Mouse (Mus musculus) thymus, postnatal 36 days (tissue): ENCODE data around the gene Zfp324.
A peak's percentile ranks its signal among the peaks of the same experiment; 100 is the strongest.

ENCODE experiments used
- DNase-seq, 2 experiments: peaks; one replicate each; pipeline ENCODE4 v3.0.0; 2022; ENCODE audit warnings: mixed read lengths in 2 of 2

Zfp324 gene

DNA sequence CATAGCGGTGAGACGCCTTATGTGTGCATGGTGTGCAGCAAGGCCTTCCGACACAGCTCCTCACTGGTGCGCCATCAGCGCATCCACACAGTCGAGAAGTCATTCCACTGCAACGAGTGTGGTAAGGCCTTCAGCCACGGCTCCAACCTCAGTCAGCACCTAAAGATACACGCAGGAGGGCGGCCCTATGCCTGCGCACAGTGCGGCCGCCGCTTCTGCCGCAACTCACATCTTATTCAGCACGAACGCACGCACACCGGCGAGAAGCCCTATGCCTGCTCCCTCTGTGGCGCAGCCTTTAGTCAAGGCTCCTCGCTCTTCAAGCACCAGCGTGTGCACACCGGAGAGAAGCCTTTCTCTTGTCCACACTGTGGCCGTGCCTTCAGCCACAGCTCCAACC, 5.3 kb downstream of the Zfp324 start:
- no peak for DNase-seq

- peak; percentile 96 to 99 for DNase-seq
Measured at GRCm38 (mm10) chr7:12977682-12978389, 12.2 kb downstream of the Zfp324 start, which contains the start of gene Zfp446. Gene Zfp446 (plus strand): TSS chr7:12977848.

DNA sequence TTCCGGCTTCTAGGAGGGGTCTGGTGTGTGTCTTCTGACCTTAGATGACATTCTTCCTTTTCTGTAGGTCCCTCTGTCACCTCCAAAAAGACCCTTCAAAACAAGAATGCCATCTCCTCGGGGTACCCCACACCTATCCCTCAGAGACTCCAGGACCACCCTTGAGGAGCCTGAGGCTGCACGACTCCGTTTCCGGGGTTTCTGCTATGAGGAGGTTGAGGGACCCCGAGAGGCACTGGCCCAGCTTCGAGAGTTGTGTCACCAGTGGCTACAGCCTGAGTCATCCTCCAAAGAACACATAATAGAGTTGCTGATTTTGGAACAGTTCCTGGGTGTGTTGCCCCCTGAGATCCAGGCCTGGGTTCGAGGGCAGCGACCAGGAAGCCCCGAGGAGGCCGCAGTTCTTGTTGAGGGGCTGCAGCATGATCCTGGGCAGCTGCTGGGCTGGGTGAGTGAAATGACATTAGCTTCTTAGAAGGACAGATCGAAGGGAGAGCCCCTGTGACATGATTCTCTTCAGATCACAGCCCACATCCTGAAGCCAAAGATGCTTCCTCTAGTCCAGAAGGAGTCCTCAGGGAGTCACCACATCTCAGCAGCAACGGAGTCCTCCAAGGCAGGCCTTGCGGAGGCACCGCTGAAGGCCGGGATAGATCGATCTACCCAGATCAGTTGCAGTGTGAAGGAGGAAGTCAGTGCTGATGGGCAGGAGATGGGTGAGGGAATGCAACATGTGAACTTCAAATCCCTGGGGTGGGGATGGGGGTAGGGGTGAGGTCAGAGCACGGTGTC, 13.5 kb downstream of the Zfp324 start:
- DNase-seq = peak in 1 of 2 experiments; percentile 28

GRCm38 (mm10) chr7:12979776-12980175, 14.1 kb downstream of the Zfp324 start:
- no peak for DNase-seq

GRCm38 (mm10) chr7:12980291-12980690, 14.7 kb downstream of the Zfp324 start:
- no peak for DNase-seq

GRCm38 (mm10) chr7:12985724-12986123, 20.1 kb downstream of the Zfp324 start:
- no peak for DNase-seq

DNA sequence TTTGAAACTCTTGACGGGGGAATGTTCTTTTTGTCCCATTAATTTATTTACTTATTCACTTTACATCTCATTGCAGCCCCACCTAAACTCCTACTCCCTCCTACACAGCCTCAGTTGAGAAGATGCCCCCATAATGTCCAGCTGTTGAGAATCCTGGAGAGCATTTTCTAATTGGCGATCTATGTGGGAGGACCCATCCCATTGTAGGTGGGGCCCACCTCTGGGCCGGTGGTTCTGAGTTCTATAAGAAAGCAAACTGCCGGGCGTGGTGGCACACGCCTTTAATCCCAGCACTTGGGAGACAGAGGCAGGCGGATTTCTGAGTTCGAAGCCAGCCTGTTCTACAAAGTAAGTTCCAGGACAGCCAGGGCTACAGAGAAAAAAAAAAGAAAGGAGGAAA, 21.3 kb downstream of the Zfp324 start:
- DNase-seq = no peak

DNA sequence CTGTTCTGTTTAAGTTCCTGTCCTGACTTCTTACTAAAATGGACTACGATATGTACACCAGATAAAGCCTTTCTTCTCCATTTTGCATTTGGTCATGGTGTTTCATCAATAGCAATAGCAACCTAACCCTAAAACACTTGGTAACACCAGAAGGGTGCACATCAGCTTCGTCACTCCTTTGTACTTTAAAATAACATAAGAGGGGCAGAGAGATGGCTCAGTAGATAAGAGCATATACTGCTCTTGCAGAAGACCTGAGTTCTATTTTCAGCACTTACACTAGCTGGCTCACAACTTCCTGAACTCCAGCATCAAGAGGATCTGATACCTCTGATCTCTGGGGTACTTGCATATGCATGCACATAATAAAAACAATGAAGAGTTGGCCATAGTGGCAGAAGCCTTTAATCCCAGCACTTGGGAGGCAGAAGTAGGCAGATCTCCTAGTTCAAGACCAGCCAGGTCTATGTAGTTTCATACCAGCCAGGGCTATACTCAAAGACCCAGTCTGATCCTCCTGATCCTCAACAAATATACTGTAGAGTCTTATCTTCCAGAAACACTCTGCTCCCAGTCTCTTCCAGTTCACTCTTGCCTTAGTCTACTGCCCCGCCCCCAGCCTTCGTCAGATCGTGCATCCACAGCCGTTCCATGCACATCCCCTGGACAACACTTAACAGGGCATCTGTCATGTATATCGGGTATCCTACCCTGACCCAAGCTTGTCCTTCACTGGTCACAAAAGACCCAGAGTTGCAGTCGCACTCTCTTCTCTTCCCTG, 22.0 kb downstream of the Zfp324 start:
- DNase-seq = no peak

- peak in 1 of 2 experiments; percentile 45 for DNase-seq
Measured at GRCm38 (mm10) chr7:12992222-12992621, 26.6 kb downstream of the Zfp324 start.

DNA sequence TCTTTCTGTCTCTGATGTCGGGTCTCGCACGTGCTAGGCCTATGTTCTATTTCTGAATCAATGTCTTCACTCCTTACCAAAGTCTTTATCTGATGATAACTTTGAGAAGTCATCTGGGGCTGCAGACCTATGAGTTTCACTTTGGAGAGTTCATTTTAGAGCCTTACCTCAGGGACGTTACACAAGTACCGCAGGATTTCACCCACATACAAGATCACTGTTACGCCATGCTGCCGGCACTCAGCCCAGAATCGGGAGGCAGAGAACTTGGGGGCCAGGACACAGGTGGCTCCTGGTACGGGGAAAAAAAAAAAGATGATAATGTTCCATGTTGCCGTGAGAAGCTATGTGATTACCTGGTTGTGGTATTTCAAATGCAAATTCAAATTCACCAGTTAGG, 27.5 kb downstream of the Zfp324 start:
- DNase-seq = no peak

DNA sequence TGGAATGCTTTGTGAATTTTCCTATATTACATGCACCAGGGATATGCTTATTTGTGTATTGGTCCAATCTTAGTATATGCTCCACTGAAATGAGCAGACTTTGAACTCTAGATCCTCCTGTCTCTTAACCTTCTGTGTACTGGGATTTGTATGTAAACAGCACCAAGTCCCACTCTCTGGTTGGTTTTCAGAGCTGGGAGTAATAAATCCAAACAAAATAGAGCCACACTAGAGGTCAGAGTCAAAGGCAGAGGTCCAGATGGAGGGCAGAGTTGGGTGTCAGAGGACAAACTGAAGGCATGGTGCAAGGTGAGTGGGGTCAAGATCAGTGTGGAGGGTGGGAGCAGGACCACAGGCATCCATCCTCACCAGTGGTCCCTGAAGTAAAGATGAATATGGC, 30.2 kb downstream of the Zfp324 start:
- no peak for DNase-seq

GRCm38 (mm10) chr7:12997230-12997629, 31.6 kb downstream of the Zfp324 start:
- DNase-seq = no peak

GRCm38 (mm10) chr7:12998053-12998452, 32.4 kb downstream of the Zfp324 start, which contains the start of gene Slc27a5:
Gene Slc27a5 (minus strand): TSS chr7:12998192.
- no peak for DNase-seq

DNA sequence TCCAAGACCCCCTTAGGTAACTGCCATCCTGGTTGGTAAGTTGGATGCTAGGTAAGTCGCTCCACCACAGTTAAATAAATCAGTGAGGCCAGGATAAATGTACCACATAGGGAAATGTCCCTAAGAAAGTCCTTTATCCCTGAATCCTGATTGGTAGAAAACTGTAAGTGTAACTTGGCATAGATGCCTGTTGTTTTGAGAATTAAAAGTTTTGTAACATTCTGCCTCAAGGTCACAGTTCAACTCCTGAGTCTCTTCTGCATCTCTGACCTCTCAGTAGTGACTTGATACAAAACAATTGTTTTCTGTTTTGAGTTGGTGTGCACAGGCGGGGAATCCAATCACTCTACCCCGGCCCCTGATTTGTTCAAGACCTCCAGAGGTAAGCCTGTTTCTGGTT, 33.2 kb downstream of the Zfp324 start, which contains the start of gene Trim28:
Trim28 (plus strand) TSS at position 264 of the 400 bp plus-strand sequence.
- DNase-seq = no peak

DNA sequence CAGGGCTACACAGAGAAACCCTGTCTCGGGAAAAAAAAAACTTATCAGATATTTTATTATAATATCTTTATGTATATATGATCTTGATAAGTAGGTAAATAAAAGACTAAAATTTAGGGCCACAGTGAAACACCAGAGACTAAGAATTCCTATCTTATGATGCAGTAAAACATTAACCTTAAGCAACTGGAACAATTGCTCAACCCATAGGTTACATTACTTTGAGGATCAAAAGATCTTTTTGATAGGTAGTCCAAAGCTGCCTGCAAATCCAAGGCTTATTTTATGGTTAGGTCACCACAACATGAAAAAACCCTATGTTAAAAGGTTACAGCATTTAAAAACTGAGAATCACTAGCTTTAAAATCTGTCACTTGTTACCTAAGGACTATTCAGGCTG, 35.9 kb downstream of the Zfp324 start:
- DNase-seq = no peak

GRCm38 (mm10) chr7:13003380-13003779, 37.7 kb downstream of the Zfp324 start:
- no peak for DNase-seq

DNA sequence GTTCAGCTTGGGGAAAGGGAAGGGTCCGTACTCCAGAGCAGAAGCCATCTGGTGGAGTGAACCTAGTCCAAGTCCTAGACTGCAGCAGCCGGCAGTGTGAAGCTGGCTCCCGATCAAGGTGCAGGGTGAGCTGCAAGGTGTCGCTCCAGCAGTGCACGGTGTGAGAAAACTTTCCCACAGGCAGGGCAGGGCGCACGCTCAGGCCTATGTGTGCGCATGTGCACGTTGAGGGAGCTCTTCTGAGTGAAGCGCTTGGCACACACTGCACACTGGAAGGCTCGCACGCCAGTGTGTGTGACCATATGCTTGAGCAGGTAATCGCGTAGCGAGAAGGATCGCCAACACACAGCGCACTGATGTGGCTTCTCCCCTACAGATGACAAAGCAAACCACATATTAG, 40.4 kb downstream of the Zfp324 start:
- no peak for DNase-seq

GRCm38 (mm10) chr7:13006531-13006930, 40.9 kb downstream of the Zfp324 start:
- DNase-seq = no peak

DNA sequence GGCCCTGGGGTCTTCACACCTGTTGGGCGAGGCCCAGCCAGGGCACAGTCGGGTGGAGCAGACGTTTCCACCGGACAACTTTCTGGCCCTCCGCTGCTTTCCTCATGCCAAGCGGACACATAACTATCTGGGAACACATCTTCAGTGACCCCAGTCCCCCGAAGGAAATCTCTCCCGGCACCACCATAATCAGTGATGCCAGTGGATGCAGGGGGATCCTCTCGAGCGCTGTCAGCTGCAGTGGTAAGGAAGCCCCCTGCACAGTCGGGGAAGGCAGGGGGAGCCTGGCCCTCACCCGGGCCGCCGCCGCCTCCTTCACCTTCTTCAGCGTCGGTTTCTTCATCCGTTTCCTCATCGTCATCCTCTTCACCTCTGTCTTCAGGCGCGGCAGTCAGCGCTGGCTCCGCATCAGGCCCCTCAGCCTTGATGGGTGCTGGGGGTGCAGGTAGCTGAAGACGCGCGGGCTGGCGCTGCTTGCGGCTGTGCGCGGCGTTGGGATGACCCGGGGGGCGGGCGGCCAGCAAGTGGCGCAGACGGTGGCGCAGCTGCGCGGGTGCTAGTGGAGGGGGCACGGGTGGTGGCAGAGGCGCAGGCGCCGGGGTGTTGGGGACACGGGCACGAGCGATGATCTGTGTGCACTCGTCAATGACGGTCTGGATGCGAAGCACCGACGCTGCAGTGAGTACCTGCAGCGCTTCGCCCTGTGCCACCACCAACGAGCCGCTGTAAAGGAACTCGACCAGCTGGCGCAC, 41.9 kb downstream of the Zfp324 start:
- peak in 1 of 2 experiments; percentile 24 for DNase-seq

- peak; percentile 91 for DNase-seq
Measured at GRCm38 (mm10) chr7:13009143-13010004, 43.7 kb downstream of the Zfp324 start.
